Mouse (Mus musculus) E14TG2a.4 (cell line): ENCODE measurements around the gene Mettl17.

ENCODE experiments used
- H3K27me3 ChIP-seq: 2 replicates; pipeline ENCODE4 v1.6.1; 2014; ENCODE audit warnings: low read length, control low read depth; ENCODE audit not compliant: insufficient read depth
- H3K36me3 ChIP-seq: 2 replicates; pipeline ENCODE4 v1.6.1; 2014; ENCODE audit warnings: low read length, control low read depth; ENCODE audit not compliant: insufficient read depth
- H3K4me1 ChIP-seq: replicated peaks from 2 replicates; pipeline ENCODE4 v1.6.1; 2014; ENCODE audit warnings: low read depth, low read length, control low read depth
- H3K4me3 ChIP-seq: replicated peaks from 2 replicates; pipeline ENCODE4 v1.5.1; 2014; ENCODE audit warnings: mild to moderate bottlenecking, low read length
- H3K9me3 ChIP-seq: 2 replicates; pipeline ENCODE4 v1.6.1; 2014; ENCODE audit warnings: low read length, control low read depth
- CTCF ChIP-seq: conservative IDR thresholded peaks from 2 replicates; pipeline ENCODE4 v1.5.1; 2014; ENCODE audit warnings: low read length
- NANOG ChIP-seq: IDR thresholded peaks from 2 replicates; pipeline ENCODE4 v1.6.1; 2014; ENCODE audit warnings: borderline replicate concordance, low read length, mixed read lengths
- POU5F1 ChIP-seq: IDR thresholded peaks from 2 replicates; pipeline ENCODE4 v1.6.1; 2014; ENCODE audit warnings: low read length, borderline replicate concordance

Mettl17 gene

DNA sequence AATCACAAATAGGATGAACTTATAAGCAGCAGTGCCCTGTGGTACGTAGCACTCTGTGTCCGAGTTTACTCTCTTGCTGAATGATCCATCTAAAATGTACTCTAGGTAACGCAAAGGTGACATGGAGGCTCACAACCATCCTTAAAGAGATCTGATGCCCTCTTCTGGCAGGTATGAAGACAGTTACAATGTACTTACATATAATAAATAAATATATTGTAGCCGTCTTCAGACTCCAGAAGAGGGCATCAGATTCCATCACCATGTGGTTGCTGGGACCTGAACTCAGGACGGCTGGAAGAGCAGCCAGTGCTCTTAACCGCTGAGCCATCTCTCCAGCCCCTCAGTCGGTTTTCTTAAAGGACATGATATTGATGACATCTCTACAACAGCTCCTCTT is 20.1 kb downstream of the Mettl17 start:
- H3K4me3 ChIP-seq: no peak overlapping the region

DNA sequence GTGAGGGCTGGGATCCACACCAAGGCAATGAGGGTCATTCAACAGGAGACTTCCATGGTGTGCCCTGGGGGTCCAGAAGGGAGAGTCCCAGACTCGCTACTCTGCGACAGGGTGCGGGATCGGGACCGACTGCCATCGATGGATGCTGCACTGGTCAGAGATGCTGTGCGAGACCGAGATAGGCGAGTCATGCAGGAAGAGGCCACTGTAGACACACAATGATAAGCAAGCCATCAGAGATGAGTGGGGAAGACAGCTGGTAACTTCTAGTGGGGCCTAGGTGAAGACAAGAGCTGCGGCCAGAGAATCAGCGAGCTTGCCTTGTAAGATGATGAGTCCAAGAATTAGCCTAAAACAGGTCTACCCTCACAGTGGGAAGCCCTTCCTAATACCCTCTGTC is 21.5 kb downstream of the Mettl17 start:
- Histone ChIP-seq H3K4me3 (no peak overlapping the region), H3K27me3 (no peaks in the 10 kb centered on the region), H3K4me1 (peaks cover 27% of the 10 kb centered on the region), H3K9me3 (peaks cover 35% of the 10 kb centered on the region), H3K36me3 (peaks cover 60% of the 10 kb centered on the region)
- TF ChIP-seq CTCF (no peak), POU5F1 (no peak), NANOG (no peak)

More for the DNA sequence above, 20.1 kb downstream of the Mettl17 start:
- Histone ChIP-seq H3K4me1 (peaks cover 24% of the 10 kb centered on the region), H3K36me3 (peaks cover 46% of the 10 kb centered on the region), H3K9me3 (peaks cover 35% of the 10 kb centered on the region), H3K27me3 (no peaks in the 10 kb centered on the region)
- TF ChIP-seq NANOG: no peak
- TF ChIP-seq POU5F1: no peak
- no peak for TF ChIP-seq CTCF

DNA sequence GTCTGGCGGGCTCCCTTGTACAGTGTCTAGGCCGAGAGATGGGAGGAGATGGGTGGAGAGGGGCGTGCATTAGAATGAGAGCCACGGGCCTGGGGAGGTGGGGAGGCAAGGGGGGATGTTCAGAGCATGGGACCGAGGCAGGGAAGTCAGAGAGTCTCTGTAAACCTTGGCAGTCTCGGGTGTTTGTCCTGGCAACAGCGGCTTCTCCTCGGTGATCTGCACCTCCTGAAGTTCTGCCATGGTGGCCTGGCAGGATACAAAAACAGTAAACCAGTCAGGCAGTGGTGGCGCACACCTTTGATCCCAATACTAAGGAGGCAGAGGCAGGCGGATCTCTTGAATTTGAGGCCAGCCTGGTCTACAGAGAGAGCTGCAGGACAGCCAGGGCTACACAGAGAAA is 26.7 kb downstream of the Mettl17 start:
- Histone ChIP-seq H3K27me3 (peaks cover 25% of the 10 kb centered on the region), H3K9me3 (peaks cover 22% of the 10 kb centered on the region), H3K36me3 (peaks cover 49% of the 10 kb centered on the region), H3K4me3 (peak overlapping the region; percentile 26; the same call in 1 of the 2 replicates), H3K4me1 (peaks cover 47% of the 10 kb centered on the region)
- no peak for TF ChIP-seq NANOG
- no peak for TF ChIP-seq CTCF
- no peak for TF ChIP-seq POU5F1

DNA sequence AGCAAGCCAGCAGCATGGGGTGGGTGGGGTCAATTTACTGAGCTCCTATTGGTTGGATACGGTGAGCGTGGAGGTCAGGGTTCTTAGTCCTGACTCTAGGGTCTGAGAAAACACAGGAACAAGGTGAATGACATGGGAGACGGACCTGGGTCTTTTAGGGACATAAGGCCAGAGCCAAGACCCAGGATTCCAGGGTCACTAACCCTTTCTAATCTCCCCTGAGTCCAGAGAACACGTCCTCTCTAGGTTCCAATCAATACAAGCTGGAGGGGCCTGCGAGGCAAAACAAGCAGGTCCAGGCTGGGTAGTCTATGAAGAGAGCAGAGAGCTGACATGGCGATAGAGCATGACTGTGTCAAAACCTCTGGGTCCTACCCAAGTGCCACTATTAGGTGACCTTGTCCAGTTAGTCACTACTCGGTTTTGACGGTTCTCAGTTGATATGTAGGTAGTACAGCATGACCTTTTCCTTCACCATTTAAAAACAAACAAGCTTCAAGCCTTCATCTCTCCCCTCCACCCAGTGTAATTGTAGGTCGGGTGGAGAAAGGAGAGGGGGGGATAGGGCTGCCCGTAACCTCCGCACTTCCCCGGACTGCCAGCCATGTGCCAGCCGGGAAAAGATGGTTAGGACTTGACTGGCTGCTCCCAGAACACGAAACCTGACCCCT is 27.9 kb downstream of the Mettl17 start:
- H3K4me1 ChIP-seq: peaks cover 47% of the 10 kb centered on the region
- H3K4me3 ChIP-seq: peak overlapping the region; percentile 83
- no peak for TF ChIP-seq POU5F1
- no peak for TF ChIP-seq NANOG
- TF ChIP-seq CTCF: no peak
- H3K9me3 ChIP-seq: peaks cover 9% of the 10 kb centered on the region; the same call in 1 of the 2 replicates
- peaks cover 36% of the 10 kb centered on the region for H3K36me3 ChIP-seq
- peaks cover 28% of the 10 kb centered on the region for H3K27me3 ChIP-seq

DNA sequence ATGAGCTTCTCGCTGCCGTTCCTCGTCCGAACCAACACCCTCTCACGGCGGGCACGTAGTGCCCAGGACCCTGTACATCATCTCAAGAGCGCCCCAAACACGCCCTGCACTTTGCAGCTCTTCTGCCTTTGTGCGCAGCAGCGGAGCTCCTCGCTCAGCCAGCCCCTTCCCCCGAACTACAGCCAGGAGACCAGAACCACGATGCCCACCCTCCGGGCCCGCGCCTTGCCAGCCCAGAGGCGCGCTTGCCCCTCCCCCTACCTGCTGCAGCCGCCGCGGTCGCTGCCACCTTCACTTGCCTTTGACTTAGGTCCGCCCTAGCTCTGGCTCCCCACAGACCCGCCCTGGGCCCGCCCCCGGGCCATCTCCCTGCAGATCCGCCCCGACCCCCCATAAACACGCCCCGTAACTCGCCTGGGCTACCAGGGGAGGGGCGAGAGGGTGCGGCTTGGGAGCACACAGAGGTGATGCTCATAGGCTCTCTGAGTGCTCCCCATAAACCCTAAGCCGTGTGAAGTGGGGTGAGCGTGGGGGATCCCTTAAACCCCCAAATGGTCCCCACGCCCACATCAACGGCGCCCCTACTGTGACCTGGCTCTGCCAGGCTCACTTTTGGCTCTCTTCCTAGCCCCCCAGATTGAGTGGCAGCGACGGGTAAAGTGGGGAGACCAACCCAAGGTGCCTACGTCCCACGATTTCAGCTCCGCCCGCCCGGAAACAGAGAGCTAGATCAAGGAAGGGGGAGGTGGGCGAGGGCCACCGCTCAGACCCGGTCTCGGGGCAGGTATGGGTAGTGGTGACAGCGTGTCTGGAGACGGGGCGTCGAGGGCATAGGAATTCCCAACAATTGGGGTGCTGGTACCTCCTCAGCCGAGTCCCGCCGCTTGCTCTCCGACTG is 28.7 kb downstream of the Mettl17 start:
- Histone ChIP-seq H3K36me3 (peaks cover 29% of the 10 kb centered on the region), H3K4me3 (peak overlapping the region; percentile 83), H3K4me1 (peaks cover 49% of the 10 kb centered on the region), H3K27me3 (peaks cover 28% of the 10 kb centered on the region), H3K9me3 (0 out of 2 replicates have a peak, but pooled peaks cover 2% of the 10 kb centered on the region)
- no peak for TF ChIP-seq CTCF
- no peak for TF ChIP-seq NANOG
- no peak for TF ChIP-seq POU5F1

DNA sequence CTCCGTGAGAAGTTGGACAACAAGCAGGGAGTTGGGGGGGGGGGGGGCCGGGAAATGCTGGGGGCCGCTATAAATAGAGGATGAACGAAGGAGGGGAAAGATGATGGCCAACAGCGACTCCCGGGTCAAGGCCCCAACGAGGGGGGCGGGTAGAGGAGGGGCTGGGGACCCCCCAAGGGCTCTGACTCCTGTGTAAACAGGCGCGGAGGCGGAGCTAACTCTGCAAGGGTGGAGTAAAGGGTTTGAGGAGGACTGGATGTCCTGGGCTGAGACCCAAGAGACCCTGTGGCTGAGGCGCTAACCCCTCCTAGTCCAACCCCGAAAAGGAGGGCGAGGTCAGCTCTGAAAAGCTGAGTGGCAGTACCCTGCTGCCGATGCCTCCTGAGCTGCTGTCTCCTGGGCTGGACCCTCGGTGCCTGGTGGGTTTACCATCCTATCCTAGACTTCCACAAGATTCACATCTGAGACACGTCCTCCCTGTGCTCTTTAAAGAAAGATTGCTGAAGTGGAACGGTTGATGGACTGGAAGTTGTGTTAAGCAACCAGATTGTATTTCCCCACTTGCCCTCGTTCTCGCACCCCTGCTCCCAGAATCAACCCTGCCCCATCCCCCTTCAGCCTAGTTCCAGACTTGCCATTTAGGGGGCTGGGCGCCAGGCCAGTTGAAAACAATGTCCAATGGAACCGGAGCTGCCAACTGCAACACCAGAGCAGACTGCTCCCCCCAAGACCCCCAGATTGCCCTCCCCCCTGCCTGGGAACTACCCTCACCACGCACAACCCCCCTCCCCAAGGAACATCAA is 29.5 kb downstream of the Mettl17 start, which contains the start of gene Ndrg2:
Ndrg2 (minus strand) TSS at position 199 of the 803 bp plus-strand sequence.
- peak within 1 kb of the TSS; percentile 83 for H3K4me3 ChIP-seq
- no peaks in the 10 kb centered on the region for H3K9me3 ChIP-seq
- TF ChIP-seq POU5F1 (no peak), CTCF (no peak), NANOG (no peak)
- peaks cover 47% of the 10 kb centered on the region for H3K4me1 ChIP-seq
- peaks cover 31% of the 10 kb centered on the region for H3K27me3 ChIP-seq
- peaks cover 20% of the 10 kb centered on the region for H3K36me3 ChIP-seq

DNA sequence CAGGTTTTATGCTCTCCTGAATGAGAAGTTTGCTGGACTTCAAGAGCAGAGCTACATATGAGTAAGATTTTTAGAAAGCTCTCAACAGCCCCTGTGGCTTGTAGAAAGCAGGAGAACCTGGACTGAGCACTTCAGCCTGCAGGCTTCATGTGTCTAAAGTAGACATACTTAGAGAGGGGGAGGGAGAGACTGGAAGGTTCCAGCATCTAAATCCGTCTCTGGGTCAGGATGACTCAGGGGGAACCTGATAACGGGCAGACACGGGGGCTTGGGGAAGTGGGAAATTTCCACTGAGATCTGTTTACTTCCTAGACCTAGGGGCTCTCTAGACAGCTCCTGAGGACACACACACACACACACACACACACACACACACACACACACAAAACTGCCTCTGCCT is 30.4 kb downstream of the Mettl17 start:
- H3K4me3 ChIP-seq: no peak overlapping the region
- H3K9me3 ChIP-seq: no peaks in the 10 kb centered on the region
- peaks cover 36% of the 10 kb centered on the region for H3K27me3 ChIP-seq
- peaks cover 11% of the 10 kb centered on the region for H3K36me3 ChIP-seq
- TF ChIP-seq POU5F1 (no peak), NANOG (no peak), CTCF (no peak)
- peaks cover 49% of the 10 kb centered on the region for H3K4me1 ChIP-seq

DNA sequence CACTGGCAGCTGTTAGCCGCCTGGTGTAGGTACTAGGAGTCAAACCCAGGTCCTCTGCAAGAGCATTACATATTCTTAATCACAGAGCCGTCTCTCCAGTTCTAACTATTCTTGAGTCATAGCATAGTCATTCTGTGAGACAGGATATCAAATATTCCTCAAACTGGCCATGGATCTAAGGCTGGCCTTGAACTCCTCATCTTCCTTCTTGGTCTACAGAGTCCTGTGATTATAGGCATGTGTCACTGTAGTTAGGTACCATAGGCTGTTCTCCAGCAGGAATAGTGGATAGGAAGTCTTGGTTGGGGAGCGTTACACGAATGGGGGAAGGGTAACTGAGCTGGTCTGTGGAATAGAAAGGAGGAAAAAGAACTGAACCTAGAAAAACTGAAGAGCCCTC is 31.9 kb downstream of the Mettl17 start:
- peaks cover 38% of the 10 kb centered on the region for H3K4me1 ChIP-seq
- no peak for TF ChIP-seq POU5F1
- TF ChIP-seq NANOG: no peak
- no peak for TF ChIP-seq CTCF
- H3K36me3 ChIP-seq: no peaks in the 10 kb centered on the region
- no peaks in the 10 kb centered on the region for H3K9me3 ChIP-seq
- H3K4me3 ChIP-seq: no peak overlapping the region
- H3K27me3 ChIP-seq: peaks cover 36% of the 10 kb centered on the region
